ENCODE assay signal across 11 mouse cellular contexts in the genomic region with DNA sequence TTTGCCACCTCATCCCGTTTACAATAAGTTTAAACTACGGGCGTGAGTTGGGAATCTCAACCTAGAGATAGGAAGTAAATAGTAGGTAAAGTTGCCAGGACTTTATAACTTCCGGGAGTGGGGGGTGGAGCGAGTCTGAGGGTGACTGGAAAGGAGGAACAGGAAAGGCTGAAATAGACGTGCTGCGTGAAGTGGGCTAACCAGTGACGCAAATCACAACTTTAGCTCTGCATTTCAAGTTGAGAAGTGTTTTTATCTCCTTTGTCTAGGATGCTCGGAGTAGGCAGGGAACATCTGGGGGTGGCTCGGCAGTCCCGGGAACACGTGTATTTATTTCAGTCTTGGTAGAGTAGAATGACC. TPM values are rescaled to one million over a fixed set of nuclear protein-coding genes. Genes with fewer than 3 reads are reported as not detected.
DNase-seq lines count a peak whose midpoint lies in the region; ATAC-seq and TF ChIP-seq lines count a peak whose summit lies in the region.
"Had no signal": no experiment of that assay in that cellular context is flagged by ENCODE, and none has a peak within 500 bp of the region (broad histone marks: within the 10 kb centered on the region; RNA-seq: fewer than 3 reads in every experiment).

No protein-coding gene starts in this region.

- H3K9ac ChIP-seq in heart, adult 2 months (ENCODE audit: low read depth, low read length): no peak overlapping the region
- peak overlapping the region; percentile 77 for H3K9ac ChIP-seq in ES-Bruce4 (ENCODE audit: low read depth, poor library complexity, severe bottlenecking)
- H3K9ac ChIP-seq: midbrain, embryonic 12.5 days had no signal

- H3K27ac ChIP-seq in heart, adult 2 months: peak overlapping the region; percentile 6
- H3K27ac ChIP-seq in ES-Bruce4 (ENCODE audit: insufficient read depth, low read length): peak overlapping the region; percentile 94
- peak overlapping the region; percentile 38 for H3K27ac ChIP-seq in macrophage
- H3K27ac ChIP-seq: kidney, postnatal 0 days; midbrain, embryonic 12.5 days had no signal

- no peak for ATAC-seq in megakaryocyte-erythroid progenitor cell, adult 5-6 weeks (replicated peaks; ENCODE audit: low FRiP score, low TSS enrichment, poor library complexity, severe bottlenecking)

- H3K9me3 ChIP-seq in ES-Bruce4 (replicated peaks; ENCODE audit: control insufficient read depth, insufficient read depth, low read length, poor library complexity, severe bottlenecking): no peaks in the 10 kb centered on the region
- H3K9me3 ChIP-seq: midbrain, embryonic 12.5 days had no signal

- peak overlapping the region; percentile 3; the same call in 1 of the 2 replicates for H3K4me3 ChIP-seq in heart, adult 2 months
- H3K4me3 ChIP-seq in ES-Bruce4 (ENCODE audit: low read depth, low read length) (peak overlapping the region; percentile 34), macrophage (ENCODE audit: inconsistent target) (peak overlapping the region; percentile 1; the same call in 1 of the 2 replicates)
- H3K4me3 ChIP-seq: erythroblast, embryonic 14.5 days; midbrain, embryonic 12.5 days had no signal

- no peak for TF ChIP-seq CTCF in heart, adult 2 months (IDR thresholded peaks at IDR 0.05)
- no peak for TF ChIP-seq CTCF in ES-Bruce4 (IDR thresholded peaks at IDR 0.05; ENCODE audit: low read depth, low read length)

- H3K4me1 ChIP-seq in heart, adult 2 months (ENCODE audit: control insufficient read depth, insufficient read depth, low read length): no peaks in the 10 kb centered on the region
- peaks cover 2% of the 10 kb centered on the region for H3K4me1 ChIP-seq in ES-Bruce4 (ENCODE audit: control insufficient read depth, insufficient read depth, low read length)

- 18% methylated on average over 12 of the region's 12 CpGs for WGBS in heart, adult 2 months
- 23% methylated on average over 12 of the region's 12 CpGs for WGBS in macrophage (ENCODE audit: missing documents)

- peak; percentile 37 to 55 for DNase-seq in heart, adult 2 months
- DNase-seq in heart, postnatal 14 days: no peak
- DNase-seq in induced T-regulatory cell, adult 2 months (ENCODE audit: low read depth): peak; percentile 33
- no peak for DNase-seq in gastrocnemius, adult 18-20 months (ENCODE audit: low spot score)
- no peak for DNase-seq in layer of hippocampus, adult 8-10 months (ENCODE audit: low spot score in 2 of 2)

- H3K79me2 ChIP-seq in heart, adult 2 months (replicated peaks; ENCODE audit: control insufficient read depth, insufficient read depth, low read length): no peaks in the 10 kb centered on the region
- H3K79me2 ChIP-seq in macrophage (ENCODE audit: inconsistent target): no peaks in the 10 kb centered on the region

- H3K36me3 ChIP-seq in heart, adult 2 months (ENCODE audit: control insufficient read depth, insufficient read depth, low read length): no peaks in the 10 kb centered on the region
- H3K36me3 ChIP-seq in ES-Bruce4 (ENCODE audit: control insufficient read depth, insufficient read depth, low read length, poor library complexity, severe bottlenecking): no peaks in the 10 kb centered on the region
- H3K36me3 ChIP-seq in macrophage (ENCODE audit: inconsistent target): no peaks in the 10 kb centered on the region
- H3K36me3 ChIP-seq: midbrain, embryonic 12.5 days had no signal

- TF ChIP-seq EP300 in heart, adult 2 months (IDR thresholded peaks at IDR 0.05; ENCODE audit: insufficient read depth, low read depth, low read length): no peak
- TF ChIP-seq EP300 in ES-Bruce4 (IDR thresholded peaks at IDR 0.05; ENCODE audit: insufficient read depth, low read depth, low read length): no peak

- TF ChIP-seq POLR2A in heart, adult 2 months (IDR thresholded peaks at IDR 0.05; ENCODE audit: insufficient read depth, low read depth, low read length): no peak
- no peak for TF ChIP-seq POLR2A in ES-Bruce4 (IDR thresholded peaks at IDR 0.05; ENCODE audit: insufficient read depth, low read length)

- H3K27me3 ChIP-seq in heart, adult 2 months (ENCODE audit: control insufficient read depth, insufficient read depth, low read length): no peaks in the 10 kb centered on the region
- H3K27me3 ChIP-seq in ES-Bruce4 (ENCODE audit: control insufficient read depth, insufficient read depth, low read length, poor library complexity, severe bottlenecking): no peaks in the 10 kb centered on the region

- intact Hi-C loops in heart, adult 2 months (cut with DNase I): no loop called here
- intact Hi-C loops in heart, postnatal 14 days (cut with DNase I): no loop called here

RNA-seq across cellular contexts. Expression of gene Hspa8, which starts 35.2 kb away (rescaled TPM):
- 1,000 to 10,000 TPM; 1,540 to 1,554 TPM for total RNA-seq in heart, adult 2 months (2021)
- polyA plus RNA-seq in heart, adult 2 months (2012; rRNA removed): 2,007 and 3,319 TPM in 2 replicates
- 1,000 to 10,000 TPM; 1,048 to 1,357 TPM for total RNA-seq in heart, postnatal 14 days (2021)
- polyA plus RNA-seq in ES-Bruce4 (2011; ENCODE audit: insufficient read depth, insufficient read length, low read depth, missing spikeins) (3,442 and 3,618 TPM in 2 replicates), macrophage (2018) (1,550 to 2,580 TPM (median 2,450 TPM) in 3 replicates)
- total RNA-seq in macrophage (2018; cell fraction: chromatin; rRNA removed): 100 to 1,000 TPM; 183 to 800 (median 346) TPM
- 1,000 to 10,000 TPM; 1,453 to 2,341 (median 1,907) TPM for total RNA-seq in macrophage (2018; cell fraction: cytosol; rRNA removed)
- total RNA-seq in macrophage (2018; cell fraction: nucleus; rRNA removed): 1,000 to 10,000 TPM in 10 of 26 experiments, 100 to 1,000 TPM in 16; 433 to 1,679 (median 948) TPM
- 3,454 and 3,626 TPM in 2 replicates for total RNA-seq in megakaryocyte-erythroid progenitor cell, adult 5-6 weeks (2014; fragmentation: Nextera tagmentation)
- total RNA-seq in megakaryocyte-erythroid progenitor cell, adult 5-6 weeks (2017): 5,878 and 7,940 TPM in 2 replicates
- total RNA-seq in gastrocnemius, adult 18-20 months (2021): 1,000 to 10,000 TPM in 1 of 2 experiments, 100 to 1,000 TPM in 1; 992 to 1,504 TPM
- 1,000 to 10,000 TPM; 1,628 to 2,341 (median 2,100) TPM for total RNA-seq in layer of hippocampus, adult 8-10 months (2022)

Comparison
In these comparisons a context has a peak if more than half of its experiments do, and no peak if none do; other contexts are left out.
1. DNase-seq: peak in heart, adult 2 months (2 of 2) and induced T-regulatory cell, adult 2 months (single experiment); none in heart, postnatal 14 days (0 of 2), gastrocnemius, adult 18-20 months (single experiment) and layer of hippocampus, adult 8-10 months (0 of 2).
2. H3K27ac ChIP-seq: peak in every context shown above with its lines; median percentile 94 in ES-Bruce4; 38 in macrophage; 6 in heart, adult 2 months.
3. Peak in every context shown above with its lines, with median percentiles within 50 percentile points of each other: H3K4me3 ChIP-seq.